Mouse (Mus musculus): Measurements from ENCODE around the gene Hdac10. TPM values are rescaled to one million over a fixed set of nuclear protein-coding genes. Genes with fewer than 3 reads are reported as not detected.

Hdac10 gene
- total and polyA plus RNA-seq, 2 experiments, result 10.0 to 22.0 TPM

DNA sequence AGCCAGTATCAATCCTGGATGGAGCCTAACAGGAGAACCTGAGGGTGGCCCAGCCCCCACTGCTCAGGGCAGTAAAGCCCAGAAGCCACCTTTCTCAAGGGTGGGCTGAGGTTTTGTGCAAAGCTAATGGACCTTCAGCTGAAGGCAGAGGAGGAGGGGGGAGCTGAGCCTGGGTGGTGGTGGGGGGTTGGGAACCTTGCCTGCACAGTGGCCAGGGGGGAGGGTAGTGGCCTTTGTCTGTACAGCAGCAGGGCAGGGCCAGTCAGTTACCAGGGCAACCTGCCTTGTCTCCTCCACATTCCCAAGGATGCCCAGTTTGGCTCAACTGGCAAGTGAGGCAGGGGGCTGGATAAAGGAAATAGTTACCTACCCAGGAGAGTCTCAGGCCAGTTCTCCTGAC is 23.8 kb upstream of the Hdac10 start:
- Histone ChIP-seq H3K36me3 (ENCODE audit: control insufficient read depth, insufficient read depth, low read length) (peaks cover 10% of the 10 kb centered on the region), H3K4me3 (ENCODE audit: insufficient read depth, low read depth, low read length) (no peak overlapping the region), H3K79me2 (ENCODE audit: control insufficient read depth, insufficient read depth, low read length) (no peaks in the 10 kb centered on the region), H3K27ac (replicated peaks; ENCODE audit: insufficient read depth, low read depth, low read length) (no peak overlapping the region), H3K4me1 (ENCODE audit: control insufficient read depth, insufficient read depth, low read length) (peaks cover 2% of the 10 kb centered on the region; the same call in 1 of the 2 replicates), H3K9ac (ENCODE audit: low read depth, low read length) (no peak overlapping the region), H3K27me3 (ENCODE audit: control insufficient read depth, insufficient read depth, low read length) (peaks cover 12% of the 10 kb centered on the region; the same call in 1 of the 2 replicates)
- DNase-seq (ENCODE audit: extremely low read depth, low read depth, low spot score), result no peak
- TF ChIP-seq CTCF (IDR thresholded peaks at IDR 0.05; ENCODE audit: low read depth, low read length) (no peak), POLR2A (IDR thresholded peaks at IDR 0.05; ENCODE audit: extremely low read depth, insufficient read depth, low read length) (no peak)

GRCm38 (mm10) chr15:89150041-89150390 is 21.5 kb upstream of the Hdac10 start:
- no peaks in the 10 kb centered on the region for H3K79me2 ChIP-seq (ENCODE audit: control insufficient read depth, insufficient read depth, low read length)
- H3K9ac ChIP-seq (ENCODE audit: low read depth, low read length), result no peak overlapping the region
- no peak for DNase-seq (ENCODE audit: extremely low read depth, low read depth, low spot score)
- H3K27me3 ChIP-seq (ENCODE audit: control insufficient read depth, insufficient read depth, low read length), result peaks cover 22% of the 10 kb centered on the region
- 15% methylated on average over 13 of the region's 13 CpGs for WGBS
- H3K27ac ChIP-seq (replicated peaks; ENCODE audit: insufficient read depth, low read depth, low read length), result no peak overlapping the region
- H3K36me3 ChIP-seq (ENCODE audit: control insufficient read depth, insufficient read depth, low read length), result peaks cover 1% of the 10 kb centered on the region; the same call in 1 of the 2 replicates
- H3K4me3 ChIP-seq (ENCODE audit: insufficient read depth, low read depth, low read length), result peak overlapping the region; percentile 13; the same call in 1 of the 2 replicates
- peaks cover 2% of the 10 kb centered on the region; the same call in 1 of the 2 replicates for H3K4me1 ChIP-seq (ENCODE audit: control insufficient read depth, insufficient read depth, low read length)
- TF ChIP-seq CTCF (IDR thresholded peaks at IDR 0.05; ENCODE audit: low read depth, low read length) (no peak), POLR2A (IDR thresholded peaks at IDR 0.05; ENCODE audit: extremely low read depth, insufficient read depth, low read length) (no peak)

DNA sequence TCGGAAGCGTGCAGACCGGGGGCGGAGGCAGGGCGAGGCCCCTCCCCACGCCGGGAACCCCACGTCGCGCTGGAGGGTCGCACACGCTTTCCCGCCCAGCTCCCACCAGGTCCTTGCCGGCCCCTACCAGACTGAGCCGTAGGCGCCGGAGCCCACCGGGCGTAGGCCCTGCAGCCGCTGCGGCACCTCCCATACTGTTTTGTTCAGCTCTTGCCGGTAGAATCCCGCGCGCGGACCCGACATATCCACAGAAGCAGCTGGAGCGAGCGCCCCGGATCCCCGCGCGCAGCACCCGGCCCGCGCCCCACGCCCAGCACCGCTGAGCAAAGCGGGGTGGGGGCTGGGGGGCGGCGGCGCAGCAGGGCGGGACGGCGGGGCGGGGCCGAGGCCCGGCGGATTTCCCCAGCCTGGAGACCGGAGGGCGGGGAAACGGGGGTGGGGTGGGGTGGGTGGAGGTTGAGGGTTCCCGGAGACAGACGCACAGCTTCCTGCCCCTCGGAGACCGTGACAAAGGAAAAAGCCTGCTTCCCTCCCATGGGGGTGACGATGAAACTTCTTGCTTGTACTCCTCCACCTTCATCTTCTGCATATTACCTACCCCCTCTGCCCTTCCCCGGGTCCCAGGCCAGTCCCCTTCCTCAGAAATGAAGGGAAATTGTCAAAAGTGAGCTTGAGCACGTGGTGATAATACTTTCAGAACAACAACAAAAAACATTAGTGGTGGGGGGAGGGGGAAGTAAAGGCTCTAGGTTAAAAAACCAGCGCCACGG is 21.0 kb upstream of the Hdac10 start, which contains the start of gene Mapk11:
Gene Mapk11, minus strand, starts transcription at position 358 of the 770 bp plus-strand sequence.
- Histone ChIP-seq H3K36me3 (ENCODE audit: control insufficient read depth, insufficient read depth, low read length) (no peaks in the 10 kb centered on the region), H3K4me1 (ENCODE audit: control insufficient read depth, insufficient read depth, low read length) (peaks cover 2% of the 10 kb centered on the region; the same call in 1 of the 2 replicates), H3K9ac (ENCODE audit: low read depth, low read length) (peak within 1 kb of the TSS; percentile 74), H3K27ac (replicated peaks; ENCODE audit: insufficient read depth, low read depth, low read length) (no peak within 1 kb of the TSS), H3K4me3 (ENCODE audit: insufficient read depth, low read depth, low read length) (peak within 1 kb of the TSS; percentile 86), H3K27me3 (ENCODE audit: control insufficient read depth, insufficient read depth, low read length) (peaks cover 22% of the 10 kb centered on the region), H3K79me2 (ENCODE audit: control insufficient read depth, insufficient read depth, low read length) (no peaks in the 10 kb centered on the region)
- TF ChIP-seq CTCF (IDR thresholded peaks at IDR 0.05; ENCODE audit: low read depth, low read length) (no peak), POLR2A (IDR thresholded peaks at IDR 0.05; ENCODE audit: extremely low read depth, insufficient read depth, low read length) (no peak)
- no peak for DNase-seq (ENCODE audit: extremely low read depth, low read depth, low spot score)
- whole genome bisulfite sequencing, result under 1% methylated on average over 53 of the region's 61 CpGs

DNA sequence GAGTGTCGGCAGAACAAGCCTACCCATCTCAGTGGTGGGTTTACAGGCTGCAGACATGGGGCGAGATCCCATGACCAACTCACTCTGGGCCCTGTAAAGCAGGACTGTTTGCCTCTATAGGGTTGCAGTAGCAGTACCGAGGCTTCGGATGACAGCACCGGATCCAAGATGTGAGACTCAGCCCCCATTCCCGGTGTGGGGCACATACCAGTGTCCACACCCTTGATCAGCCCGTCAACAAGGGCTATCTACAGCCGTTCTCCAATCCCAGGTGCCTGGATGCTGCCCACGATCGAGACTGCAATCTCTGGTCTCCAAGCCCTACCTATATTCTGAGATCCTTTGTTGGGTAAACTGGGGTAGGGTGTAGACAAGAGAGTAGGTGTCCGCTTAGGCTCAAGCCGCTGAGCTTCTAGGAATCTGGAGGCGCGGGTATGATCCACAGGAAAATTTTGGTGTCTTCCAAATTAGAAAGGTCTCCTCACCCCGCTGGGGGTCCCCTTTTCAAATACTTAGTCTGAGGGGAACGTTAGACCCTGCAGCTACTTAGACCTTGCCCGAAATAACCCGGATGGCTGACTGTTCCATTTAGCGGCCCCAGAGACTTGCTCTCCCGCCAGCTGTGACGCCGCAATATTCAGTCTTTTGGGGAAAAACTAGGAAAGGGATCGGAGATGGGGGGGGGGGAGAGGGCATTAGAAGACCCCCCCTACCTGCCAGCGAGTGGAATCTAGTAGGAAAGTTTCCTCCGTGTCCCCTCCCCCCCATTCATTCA is 20.2 kb upstream of the Hdac10 start:
- 16% methylated on average over 25 of the region's 25 CpGs for WGBS
- H3K4me3 ChIP-seq (ENCODE audit: insufficient read depth, low read depth, low read length), result peak overlapping the region; percentile 86
- peak overlapping the region; percentile 74 for H3K9ac ChIP-seq (ENCODE audit: low read depth, low read length)
- peaks cover 22% of the 10 kb centered on the region for H3K27me3 ChIP-seq (ENCODE audit: control insufficient read depth, insufficient read depth, low read length)
- TF ChIP-seq POLR2A (IDR thresholded peaks at IDR 0.05; ENCODE audit: extremely low read depth, insufficient read depth, low read length) (no peak), CTCF (IDR thresholded peaks at IDR 0.05; ENCODE audit: low read depth, low read length) (no peak)
- H3K4me1 ChIP-seq (ENCODE audit: control insufficient read depth, insufficient read depth, low read length), result peaks cover 2% of the 10 kb centered on the region; the same call in 1 of the 2 replicates
- H3K36me3 ChIP-seq (ENCODE audit: control insufficient read depth, insufficient read depth, low read length), result no peaks in the 10 kb centered on the region
- no peak for DNase-seq (ENCODE audit: extremely low read depth, low read depth, low spot score)
- no peaks in the 10 kb centered on the region for H3K79me2 ChIP-seq (ENCODE audit: control insufficient read depth, insufficient read depth, low read length)
- H3K27ac ChIP-seq (replicated peaks; ENCODE audit: insufficient read depth, low read depth, low read length), result no peak overlapping the region

GRCm38 (mm10) chr15:89147895-89148294 is 19.4 kb upstream of the Hdac10 start:
- no peak for TF ChIP-seq POLR2A (IDR thresholded peaks at IDR 0.05; ENCODE audit: extremely low read depth, insufficient read depth, low read length)
- no peak for TF ChIP-seq CTCF (IDR thresholded peaks at IDR 0.05; ENCODE audit: low read depth, low read length)
- no peak for DNase-seq (ENCODE audit: extremely low read depth, low read depth, low spot score)
- Histone ChIP-seq H3K9ac (ENCODE audit: low read depth, low read length) (no peak overlapping the region), H3K4me3 (ENCODE audit: insufficient read depth, low read depth, low read length) (no peak overlapping the region), H3K27ac (replicated peaks; ENCODE audit: insufficient read depth, low read depth, low read length) (no peak overlapping the region), H3K4me1 (ENCODE audit: control insufficient read depth, insufficient read depth, low read length) (peaks cover 2% of the 10 kb centered on the region; the same call in 1 of the 2 replicates), H3K36me3 (ENCODE audit: control insufficient read depth, insufficient read depth, low read length) (no peaks in the 10 kb centered on the region), H3K27me3 (ENCODE audit: control insufficient read depth, insufficient read depth, low read length) (peaks cover 22% of the 10 kb centered on the region), H3K79me2 (ENCODE audit: control insufficient read depth, insufficient read depth, low read length) (no peaks in the 10 kb centered on the region)
- WGBS, result 72% methylated on average over 4 of the region's 4 CpGs
